Comparison of ENCODE assay signal across 8 mouse cellular contexts in genomic region chr5:135674349-135674775, GRCm38 (mm10). TPM values are rescaled to one million over a fixed set of nuclear protein-coding genes. Genes with fewer than 3 reads are reported as not detected.
DNase-seq lines count a peak whose midpoint lies in the region.

No protein-coding gene starts in this region.

- peak; percentile 27 for DNase-seq in retina, postnatal 1 day
- DNase-seq in retina, embryonic 14.5 days (ENCODE audit: low spot score), result no peak
- peak; percentile 28 for DNase-seq in hindlimb bud, embryonic 11.5 days (ENCODE audit: extremely low spot score, low read depth, low spot score)
- DNase-seq in lung, postnatal 25 days (ENCODE audit: low spot score), result peak; percentile 70
- DNase-seq in right cerebral cortex, postnatal 25 days, result no peak
- DNase-seq in adrenal gland, adult 8-10 months, result no peak
- no peak for DNase-seq in testis, postnatal 14 days (ENCODE audit: low spot score)
- no peak for DNase-seq in gastrocnemius, adult 18-20 months (ENCODE audit: low spot score)

RNA-seq across cellular contexts. Expression of gene Por, which starts 4.5 kb away (rescaled TPM):
- 100 to 1,000 TPM; 229 to 400 (median 271) TPM for total RNA-seq in adrenal gland, adult 8-10 months (2022)
- 10 to 100 TPM; 30.3 to 35.6 TPM for total RNA-seq in gastrocnemius, adult 18-20 months (2021)

RNA-seq across cellular contexts. Expression of gene Rhbdd2, which starts 41.9 kb away (rescaled TPM):
- total RNA-seq in adrenal gland, adult 8-10 months (2022), result 10 to 100 TPM; 46.0 to 64.8 (median 57.1) TPM
- 10 to 100 TPM; 11.4 to 13.0 TPM for total RNA-seq in gastrocnemius, adult 18-20 months (2021)

Comparison
In these comparisons a context has a peak if more than half of its experiments do, and no peak if none do; other contexts are left out.
1. DNase-seq: peak in retina, postnatal 1 day (single experiment), hindlimb bud, embryonic 11.5 days (single experiment) and lung, postnatal 25 days (single experiment); none in retina, embryonic 14.5 days (single experiment), right cerebral cortex, postnatal 25 days (single experiment), adrenal gland, adult 8-10 months (single experiment), testis, postnatal 14 days (single experiment) and gastrocnemius, adult 18-20 months (single experiment).
2. RNA of gene Por, which starts 4.5 kb away (total RNA-seq): 229 to 400 TPM in adrenal gland, adult 8-10 months; 30.3 to 35.6 TPM in gastrocnemius, adult 18-20 months; every median in the first group is over 4 times any median in the second.